Mouse (Mus musculus) E14TG2a.4 (cell line): ENCODE measurements at regions not wholly inside any gene's neighbourhood (a gene's known extent, or its start where the extent isn't known, plus 50 kb on each side); places are given as distances from the start of the nearest gene placed in this dataset.

Experiments
- H3K27me3 ChIP-seq: 2 replicates; pipeline ENCODE4 v1.6.1; 2014; ENCODE audit warnings: low read length, control low read depth; ENCODE audit not compliant: insufficient read depth
- H3K36me3 ChIP-seq: 2 replicates; pipeline ENCODE4 v1.6.1; 2014; ENCODE audit warnings: low read length, control low read depth; ENCODE audit not compliant: insufficient read depth
- H3K4me1 ChIP-seq: replicated peaks from 2 replicates; pipeline ENCODE4 v1.6.1; 2014; ENCODE audit warnings: low read depth, low read length, control low read depth
- H3K4me3 ChIP-seq: replicated peaks from 2 replicates; pipeline ENCODE4 v1.5.1; 2014; ENCODE audit warnings: mild to moderate bottlenecking, low read length
- H3K9me3 ChIP-seq: 2 replicates; pipeline ENCODE4 v1.6.1; 2014; ENCODE audit warnings: low read length, control low read depth
- CTCF ChIP-seq: conservative IDR thresholded peaks from 2 replicates; pipeline ENCODE4 v1.5.1; 2014; ENCODE audit warnings: low read length
- NANOG ChIP-seq: IDR thresholded peaks from 2 replicates; pipeline ENCODE4 v1.6.1; 2014; ENCODE audit warnings: borderline replicate concordance, low read length, mixed read lengths
- POU5F1 ChIP-seq: IDR thresholded peaks from 2 replicates; pipeline ENCODE4 v1.6.1; 2014; ENCODE audit warnings: low read length, borderline replicate concordance

GRCm38 (mm10) chr7:37142780-37143179 lies 444.9 kb downstream of the Tshz3 start:
- H3K9me3 ChIP-seq: peaks cover 8% of the 10 kb centered on the region
- peaks cover 7% of the 10 kb centered on the region; the same call in 1 of the 2 replicates for H3K27me3 ChIP-seq
- TF ChIP-seq POU5F1: no peak
- no peak for TF ChIP-seq NANOG
- no peak for TF ChIP-seq CTCF
- H3K4me1 ChIP-seq: no peaks in the 10 kb centered on the region
- no peaks in the 10 kb centered on the region for H3K36me3 ChIP-seq
- H3K4me3 ChIP-seq: no peak overlapping the region

- TF ChIP-seq POU5F1 (no peak), CTCF (no peak)
- no peak overlapping the region for H3K4me3 ChIP-seq
- H3K9me3 ChIP-seq: peaks cover 12% of the 10 kb centered on the region
- H3K27me3 ChIP-seq: peaks cover 7% of the 10 kb centered on the region; the same call in 1 of the 2 replicates
- no peaks in the 10 kb centered on the region for H3K4me1 ChIP-seq
- H3K36me3 ChIP-seq: no peaks in the 10 kb centered on the region
Measured at GRCm38 (mm10) chr7:37144303-37144702, 446.4 kb downstream of the Tshz3 start.

GRCm38 (mm10) chr7:37149711-37150110 lies 451.8 kb downstream of the Tshz3 start:
- H3K4me3 ChIP-seq: no peak overlapping the region
- H3K27me3 ChIP-seq: 0 out of 2 replicates have a peak, but pooled peaks cover 4% of the 10 kb centered on the region
- peaks cover 12% of the 10 kb centered on the region for H3K9me3 ChIP-seq
- TF ChIP-seq NANOG (no peak), POU5F1 (no peak), CTCF (no peak)
- H3K36me3 ChIP-seq: no peaks in the 10 kb centered on the region
- H3K4me1 ChIP-seq: no peaks in the 10 kb centered on the region

GRCm38 (mm10) chr7:37159801-37160200 lies 461.9 kb downstream of the Tshz3 start:
- TF ChIP-seq POU5F1 (no peak), NANOG (no peak), CTCF (no peak)
- Histone ChIP-seq H3K9me3 (peaks cover 26% of the 10 kb centered on the region), H3K27me3 (no peaks in the 10 kb centered on the region), H3K4me3 (no peak overlapping the region), H3K4me1 (no peaks in the 10 kb centered on the region), H3K36me3 (no peaks in the 10 kb centered on the region)

GRCm38 (mm10) chr7:37168883-37169282 lies 471.0 kb downstream of the Tshz3 start:
- no peak overlapping the region for H3K4me3 ChIP-seq
- 0 out of 2 replicates have a peak, but pooled peaks cover 2% of the 10 kb centered on the region for H3K27me3 ChIP-seq
- no peak for TF ChIP-seq POU5F1
- no peak for TF ChIP-seq CTCF
- no peak for TF ChIP-seq NANOG

GRCm38 (mm10) chr7:37175746-37176145 lies 477.8 kb downstream of the Tshz3 start:
- Histone ChIP-seq H3K9me3 (peaks cover 15% of the 10 kb centered on the region), H3K4me3 (no peak overlapping the region), H3K4me1 (peaks cover 29% of the 10 kb centered on the region), H3K36me3 (no peaks in the 10 kb centered on the region), H3K27me3 (peaks cover 12% of the 10 kb centered on the region; the same call in 1 of the 2 replicates)
- TF ChIP-seq NANOG (no peak), POU5F1 (no peak), CTCF (no peak)

More at GRCm38 (mm10) chr7:37168883-37169282, 471.0 kb downstream of the Tshz3 start:
- Histone ChIP-seq H3K9me3 (peaks cover 30% of the 10 kb centered on the region), H3K36me3 (no peaks in the 10 kb centered on the region), H3K4me1 (no peaks in the 10 kb centered on the region)

- Histone ChIP-seq H3K36me3 (no peaks in the 10 kb centered on the region), H3K4me1 (peaks cover 29% of the 10 kb centered on the region), H3K4me3 (no peak overlapping the region), H3K27me3 (peaks cover 12% of the 10 kb centered on the region; the same call in 1 of the 2 replicates), H3K9me3 (0 out of 2 replicates have a peak, but pooled peaks cover 2% of the 10 kb centered on the region)
- no peak for TF ChIP-seq POU5F1
- no peak for TF ChIP-seq CTCF
- TF ChIP-seq NANOG: no peak
Measured at GRCm38 (mm10) chr7:37178256-37178655, 480.3 kb downstream of the Tshz3 start.

- Histone ChIP-seq H3K27me3 (peaks cover 10% of the 10 kb centered on the region; the same call in 1 of the 2 replicates), H3K9me3 (no peaks in the 10 kb centered on the region), H3K4me1 (peaks cover 24% of the 10 kb centered on the region), H3K4me3 (no peak overlapping the region), H3K36me3 (no peaks in the 10 kb centered on the region)
- TF ChIP-seq POU5F1 (no peak), CTCF (no peak), NANOG (no peak)
Measured at GRCm38 (mm10) chr7:37179907-37180306, 482.0 kb downstream of the Tshz3 start.

- Histone ChIP-seq H3K9me3 (no peaks in the 10 kb centered on the region), H3K4me3 (no peak overlapping the region), H3K4me1 (peaks cover 19% of the 10 kb centered on the region), H3K27me3 (peaks cover 10% of the 10 kb centered on the region; the same call in 1 of the 2 replicates), H3K36me3 (no peaks in the 10 kb centered on the region)
- TF ChIP-seq CTCF (no peak), POU5F1 (no peak), NANOG (no peak)
Measured at GRCm38 (mm10) chr7:37180416-37180815, 482.5 kb downstream of the Tshz3 start.
